Mouse (Mus musculus): ENCODE measurements at regions not wholly inside any gene's neighbourhood (a gene's known extent, or its start where the extent isn't known, plus 50 kb on each side); places are given as distances from the start of the nearest gene placed in this dataset.
A peak's percentile ranks its signal among the peaks of the same experiment; 100 is the strongest.
"Not testable (repeated sequence)": the region's sequence is repeated elsewhere in the genome, so short reads cannot be mapped to it uniquely, and the experiment has no call there.

- no peak for DNase-seq
- TF ChIP-seq EP300 (IDR thresholded peaks at IDR 0.05; ENCODE audit: low read depth) (no peak), CTCF (IDR thresholded peaks at IDR 0.05; ENCODE audit: low read depth) (no peak)
- H3K4me1 ChIP-seq (ENCODE audit: insufficient read depth) = no peaks in the 10 kb centered on the region
- H3K9me3 ChIP-seq (ENCODE audit: low read length) = no peaks in the 10 kb centered on the region
- WGBS (ENCODE audit: insufficient replicate concordance) = 63% methylated on average over 1 of the region's 1 CpGs
- no peak overlapping the region for H3K27ac ChIP-seq (ENCODE audit: low read depth)
- H3K4me2 ChIP-seq (ENCODE audit: low read depth, low read length) = no peak overlapping the region
- H3K4me3 ChIP-seq (ENCODE audit: low read depth, low read length) = no peak overlapping the region
- no peaks in the 10 kb centered on the region for H3K27me3 ChIP-seq (ENCODE audit: insufficient read depth, low read length)
- no peak for ATAC-seq
- H3K36me3 ChIP-seq (replicated peaks; ENCODE audit: insufficient read depth, low read length) = no peaks in the 10 kb centered on the region
- no peak overlapping the region for H3K9ac ChIP-seq (replicated peaks)
These were observed 661.2 kb upstream of the Slc8a1 start for GRCm38 (mm10) chr17:82399328-82399727.

- not testable (repeated sequence) for DNase-seq; H3K4me3 ChIP-seq (ENCODE audit: low read depth, low read length); H3K4me1 ChIP-seq (ENCODE audit: insufficient read depth); H3K4me2 ChIP-seq (ENCODE audit: low read depth, low read length); H3K9me3 ChIP-seq (ENCODE audit: low read length); H3K27ac ChIP-seq (ENCODE audit: low read depth); H3K9ac ChIP-seq (replicated peaks); H3K27me3 ChIP-seq (ENCODE audit: insufficient read depth, low read length); ATAC-seq; H3K36me3 ChIP-seq (replicated peaks; ENCODE audit: insufficient read depth, low read length)
- WGBS (ENCODE audit: insufficient replicate concordance) = 51% methylated on average over 4 of the region's 11 CpGs
These were observed 641.2 kb upstream of the Slc8a1 start for GRCm38 (mm10) chr17:82379371-82379770.

DNA sequence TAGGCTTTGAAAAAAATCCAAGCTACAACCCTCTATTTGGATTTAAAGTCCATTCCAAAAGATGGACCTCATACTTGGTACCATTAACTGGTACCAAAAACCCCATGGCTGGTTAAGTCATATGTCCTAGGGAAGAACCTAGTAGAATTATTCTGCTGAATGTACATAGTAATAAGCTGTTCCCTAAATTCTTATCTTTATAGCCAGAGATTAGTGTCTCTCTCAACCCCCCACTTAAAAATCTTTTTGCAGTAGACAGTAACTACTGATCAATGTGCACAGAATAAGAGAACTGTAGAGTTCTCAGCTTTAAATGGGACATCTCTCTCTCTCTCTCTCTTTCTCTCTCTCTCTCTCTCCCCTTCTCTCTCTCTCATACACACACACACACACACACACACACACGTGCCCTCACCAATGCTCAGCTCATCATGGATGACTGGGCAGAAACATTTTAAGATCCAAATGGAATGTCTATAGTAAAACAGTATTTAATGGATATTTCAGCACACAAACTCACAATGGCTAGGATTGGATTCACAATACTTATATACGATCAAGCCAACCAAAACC is 640.2 kb upstream of the Slc8a1 start:
- WGBS (ENCODE audit: insufficient replicate concordance) = 80% methylated on average over 2 of the region's 2 CpGs
- ATAC-seq = no peak
- no peak for TF ChIP-seq CTCF (IDR thresholded peaks at IDR 0.05; ENCODE audit: low read depth)
- TF ChIP-seq EP300 (IDR thresholded peaks at IDR 0.05; ENCODE audit: low read depth) = no peak
- Histone ChIP-seq H3K36me3 (replicated peaks; ENCODE audit: insufficient read depth, low read length) (no peaks in the 10 kb centered on the region), H3K27me3 (ENCODE audit: insufficient read depth, low read length) (no peaks in the 10 kb centered on the region), H3K9ac (replicated peaks) (no peak overlapping the region), H3K4me2 (ENCODE audit: low read depth, low read length) (no peak overlapping the region), H3K4me3 (ENCODE audit: low read depth, low read length) (no peak overlapping the region), H3K9me3 (ENCODE audit: low read length) (no peaks in the 10 kb centered on the region), H3K4me1 (ENCODE audit: insufficient read depth) (no peaks in the 10 kb centered on the region), H3K27ac (ENCODE audit: low read depth) (no peak overlapping the region)
- DNase-seq = no peak

- DNase-seq = no peak
- H3K9me3 ChIP-seq (ENCODE audit: low read length) = no peaks in the 10 kb centered on the region
- no peak overlapping the region for H3K9ac ChIP-seq (replicated peaks)
- no peaks in the 10 kb centered on the region for H3K4me1 ChIP-seq (ENCODE audit: insufficient read depth)
- no peak overlapping the region for H3K4me2 ChIP-seq (ENCODE audit: low read depth, low read length)
- no peak overlapping the region for H3K4me3 ChIP-seq (ENCODE audit: low read depth, low read length)
- H3K27ac ChIP-seq (ENCODE audit: low read depth) = no peak overlapping the region
- 70% methylated on average over 1 of the region's 1 CpGs for WGBS (ENCODE audit: insufficient replicate concordance)
- peak; percentile 79 for ATAC-seq
- no peaks in the 10 kb centered on the region for H3K27me3 ChIP-seq (ENCODE audit: insufficient read depth, low read length)
- H3K36me3 ChIP-seq (replicated peaks; ENCODE audit: insufficient read depth, low read length) = no peaks in the 10 kb centered on the region
- no peak for TF ChIP-seq CTCF (IDR thresholded peaks at IDR 0.05; ENCODE audit: low read depth)
- no peak for TF ChIP-seq EP300 (IDR thresholded peaks at IDR 0.05; ENCODE audit: low read depth)
These were observed 639.0 kb upstream of the Slc8a1 start for GRCm38 (mm10) chr17:82377176-82377592.

GRCm38 (mm10) chr17:82367876-82368275 is 629.7 kb upstream of the Slc8a1 start:
- no peak for ATAC-seq
- Histone ChIP-seq H3K4me2 (ENCODE audit: low read depth, low read length) (no peak overlapping the region), H3K4me3 (ENCODE audit: low read depth, low read length) (no peak overlapping the region), H3K9me3 (ENCODE audit: low read length) (no peaks in the 10 kb centered on the region), H3K36me3 (replicated peaks; ENCODE audit: insufficient read depth, low read length) (no peaks in the 10 kb centered on the region), H3K4me1 (ENCODE audit: insufficient read depth) (no peaks in the 10 kb centered on the region), H3K27ac (ENCODE audit: low read depth) (no peak overlapping the region), H3K9ac (replicated peaks) (no peak overlapping the region), H3K27me3 (ENCODE audit: insufficient read depth, low read length) (no peaks in the 10 kb centered on the region)
- TF ChIP-seq EP300 (IDR thresholded peaks at IDR 0.05; ENCODE audit: low read depth) (no peak), CTCF (IDR thresholded peaks at IDR 0.05; ENCODE audit: low read depth) (no peak)
- DNase-seq = no peak

GRCm38 (mm10) chr17:82366001-82366400 is 627.8 kb upstream of the Slc8a1 start:
- no peaks in the 10 kb centered on the region for H3K27me3 ChIP-seq (ENCODE audit: insufficient read depth, low read length)
- no peak for TF ChIP-seq CTCF (IDR thresholded peaks at IDR 0.05; ENCODE audit: low read depth)
- TF ChIP-seq EP300 (IDR thresholded peaks at IDR 0.05; ENCODE audit: low read depth) = no peak
- 61% methylated on average over 4 of the region's 4 CpGs for WGBS (ENCODE audit: insufficient replicate concordance)
- DNase-seq (no peak), ATAC-seq (no peak)
- no peak overlapping the region for H3K4me3 ChIP-seq (ENCODE audit: low read depth, low read length)
- no peaks in the 10 kb centered on the region for H3K9me3 ChIP-seq (ENCODE audit: low read length)
- H3K4me1 ChIP-seq (ENCODE audit: insufficient read depth) = no peaks in the 10 kb centered on the region
- H3K27ac ChIP-seq (ENCODE audit: low read depth) = no peak overlapping the region
- no peak overlapping the region for H3K9ac ChIP-seq (replicated peaks)
- no peak overlapping the region for H3K4me2 ChIP-seq (ENCODE audit: low read depth, low read length)
- H3K36me3 ChIP-seq (replicated peaks; ENCODE audit: insufficient read depth, low read length) = no peaks in the 10 kb centered on the region

DNA sequence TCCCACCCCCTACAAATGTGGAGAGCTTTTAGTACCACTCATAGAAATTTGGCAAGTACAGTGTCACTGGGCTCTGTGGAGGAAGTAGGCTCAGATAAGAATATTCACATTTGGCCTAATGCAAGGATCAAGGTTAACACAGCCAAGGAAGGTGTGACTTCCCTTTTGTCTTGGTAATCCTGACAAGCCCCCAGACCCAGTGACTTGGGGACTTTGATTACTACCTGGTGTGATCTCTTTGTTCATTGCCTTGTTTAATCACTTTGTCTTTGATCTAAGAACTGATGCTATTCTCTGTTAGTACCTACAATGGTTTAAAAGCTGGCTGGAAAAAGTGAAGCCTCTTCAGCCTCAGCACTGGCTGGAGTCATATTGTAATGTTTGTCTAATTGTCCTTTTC is 610.5 kb upstream of the Slc8a1 start:
- H3K4me3 ChIP-seq (ENCODE audit: low read depth, low read length) = no peak overlapping the region
- H3K4me1 ChIP-seq (ENCODE audit: insufficient read depth) = no peaks in the 10 kb centered on the region
- H3K27ac ChIP-seq (ENCODE audit: low read depth) = no peak overlapping the region
- no peak for DNase-seq
- ATAC-seq = no peak
- H3K4me2 ChIP-seq (ENCODE audit: low read depth, low read length) = no peak overlapping the region
- TF ChIP-seq EP300 (IDR thresholded peaks at IDR 0.05; ENCODE audit: low read depth) = no peak
- H3K27me3 ChIP-seq (ENCODE audit: insufficient read depth, low read length) = no peaks in the 10 kb centered on the region
- H3K9me3 ChIP-seq (ENCODE audit: low read length) = no peaks in the 10 kb centered on the region
- no peak overlapping the region for H3K9ac ChIP-seq (replicated peaks)
- H3K36me3 ChIP-seq (replicated peaks; ENCODE audit: insufficient read depth, low read length) = no peaks in the 10 kb centered on the region

Measured in liver, postnatal 0 days (tissue).